Mouse (Mus musculus) liver, adult (tissue): ENCODE results near the gene Kdm2b.

ENCODE experiments used
- GATA4 ChIP-seq: IDR thresholded peaks from 2 replicates; pipeline ENCODE4 v1.6.1; 2014; ENCODE audit warnings: mild to moderate bottlenecking, low read length; ENCODE audit not compliant: insufficient replicate concordance

Kdm2b gene

DNA sequence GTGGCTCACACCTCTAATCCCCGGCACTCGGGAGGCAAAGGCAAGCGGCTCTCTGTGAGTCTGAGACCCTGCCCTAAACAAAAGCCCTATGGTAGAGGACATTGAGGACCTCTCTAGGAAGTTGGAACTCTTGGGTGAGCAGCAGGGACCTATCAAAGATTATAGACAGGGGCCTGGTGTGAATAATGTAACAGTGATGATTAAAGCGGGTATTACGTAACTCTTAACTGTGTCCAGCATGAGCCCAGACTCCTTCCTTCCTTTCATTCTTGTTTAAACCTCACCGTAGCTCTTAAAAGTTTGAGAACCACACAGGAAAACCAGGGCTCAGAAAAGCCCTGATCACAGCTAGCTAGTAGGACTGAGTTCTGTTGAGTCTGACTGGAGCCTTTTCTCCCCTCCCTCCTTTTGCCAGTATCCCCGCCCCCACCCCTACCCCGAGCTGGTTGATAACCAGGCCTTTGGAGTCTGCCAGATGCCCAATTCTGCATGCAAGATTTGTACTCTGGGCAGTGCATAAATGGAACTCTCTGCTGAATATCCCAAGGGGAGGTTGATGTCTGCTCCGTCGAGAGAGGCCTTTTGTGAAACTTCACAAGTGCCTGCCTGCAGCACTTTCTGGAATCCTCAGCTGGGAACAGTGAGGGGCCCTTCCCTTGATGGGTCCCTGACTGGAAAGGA is 29.9 kb upstream of the Kdm2b start:
- TF ChIP-seq GATA4, result no peak

DNA sequence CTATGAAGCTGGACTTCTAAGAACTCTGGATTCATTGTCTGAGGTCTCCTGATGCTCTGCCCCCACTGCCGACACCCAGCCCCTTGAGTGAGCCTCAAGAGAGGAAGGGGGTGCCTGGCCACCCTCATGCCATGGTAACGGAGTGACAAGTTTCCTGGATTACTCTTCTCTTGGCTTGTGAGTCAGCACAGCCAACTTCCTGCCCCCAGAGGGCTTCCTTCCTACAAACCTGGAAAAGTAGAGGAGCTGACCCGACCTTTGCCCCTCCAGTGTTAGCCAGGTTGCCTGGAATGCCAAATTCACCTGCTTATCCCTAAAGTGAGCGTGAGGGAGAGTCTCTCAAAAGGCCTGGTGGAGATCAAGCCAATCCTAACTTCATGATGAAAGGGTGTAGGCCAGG is 27.9 kb upstream of the Kdm2b start:
- TF ChIP-seq GATA4, result no peak

DNA sequence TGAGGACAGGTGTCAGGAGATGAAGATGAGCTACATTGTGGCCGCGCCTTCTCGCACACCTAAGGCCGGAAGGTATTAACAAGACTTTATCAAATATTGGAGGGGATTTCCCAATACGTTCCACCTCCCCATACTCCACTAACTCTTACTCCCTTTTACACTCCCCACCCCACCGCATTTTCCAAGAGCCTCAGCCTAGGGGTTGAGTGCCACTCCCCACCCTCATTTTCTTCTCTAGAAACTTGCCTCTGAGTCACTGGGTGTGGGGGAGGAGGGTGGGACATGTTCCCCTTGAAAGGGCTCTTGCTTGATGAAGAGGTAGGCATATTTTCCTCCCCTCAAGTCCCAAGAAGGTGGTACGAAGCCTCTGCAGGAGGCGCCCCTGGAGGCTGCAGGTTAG is 26.3 kb upstream of the Kdm2b start:
- no peak for TF ChIP-seq GATA4

DNA sequence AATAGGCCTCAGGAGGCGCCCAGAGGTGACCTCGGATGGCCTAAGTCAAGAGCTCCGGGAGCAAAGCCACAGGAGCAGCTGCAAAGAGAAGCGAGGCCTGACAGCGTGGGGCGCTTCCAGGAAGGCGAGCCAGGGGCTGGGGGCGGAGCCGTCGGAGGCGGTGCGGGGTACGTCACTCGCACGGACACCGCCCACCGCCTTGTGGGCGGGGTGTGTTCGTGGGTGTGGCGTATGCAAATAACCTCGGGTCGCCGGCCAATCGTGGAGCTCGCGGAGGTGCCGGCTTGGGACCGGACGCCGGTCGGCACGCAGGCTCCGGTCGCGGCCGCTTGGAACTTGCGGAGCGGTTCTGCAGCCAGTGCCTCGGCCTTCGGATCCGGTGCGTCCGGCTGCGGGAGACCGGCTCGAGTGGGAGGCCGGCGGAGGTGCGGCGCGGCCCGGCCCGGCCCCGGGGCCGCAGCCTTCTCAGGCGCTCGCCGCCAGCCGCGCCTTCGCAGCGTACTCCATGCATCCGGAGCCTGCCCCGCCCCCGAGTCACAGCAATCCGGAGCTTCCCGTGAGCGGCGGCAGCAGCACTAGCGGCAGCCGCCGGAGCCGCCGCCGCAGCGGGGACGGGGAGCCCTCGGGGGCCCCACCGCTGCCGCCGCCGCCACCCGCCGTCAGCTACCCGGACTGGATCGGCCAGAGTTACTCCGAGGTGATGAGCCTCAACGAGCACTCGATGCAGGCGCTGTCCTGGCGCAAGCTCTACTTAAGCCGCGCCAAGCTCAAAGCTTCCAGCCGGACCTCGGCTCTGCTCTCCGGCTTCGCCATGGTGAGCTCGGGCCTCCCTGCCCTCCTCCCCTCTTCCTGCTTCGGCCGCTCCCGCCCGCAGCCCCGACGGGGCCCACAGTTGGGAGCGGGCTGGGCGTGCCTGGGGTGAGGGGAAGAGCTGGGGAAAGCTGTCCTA is 25.4 kb upstream of the Kdm2b start, which contains the start of gene Orai1:
Orai1 (plus strand) TSS at position 322 of the 949 bp plus-strand sequence.
- no peak for TF ChIP-seq GATA4

DNA sequence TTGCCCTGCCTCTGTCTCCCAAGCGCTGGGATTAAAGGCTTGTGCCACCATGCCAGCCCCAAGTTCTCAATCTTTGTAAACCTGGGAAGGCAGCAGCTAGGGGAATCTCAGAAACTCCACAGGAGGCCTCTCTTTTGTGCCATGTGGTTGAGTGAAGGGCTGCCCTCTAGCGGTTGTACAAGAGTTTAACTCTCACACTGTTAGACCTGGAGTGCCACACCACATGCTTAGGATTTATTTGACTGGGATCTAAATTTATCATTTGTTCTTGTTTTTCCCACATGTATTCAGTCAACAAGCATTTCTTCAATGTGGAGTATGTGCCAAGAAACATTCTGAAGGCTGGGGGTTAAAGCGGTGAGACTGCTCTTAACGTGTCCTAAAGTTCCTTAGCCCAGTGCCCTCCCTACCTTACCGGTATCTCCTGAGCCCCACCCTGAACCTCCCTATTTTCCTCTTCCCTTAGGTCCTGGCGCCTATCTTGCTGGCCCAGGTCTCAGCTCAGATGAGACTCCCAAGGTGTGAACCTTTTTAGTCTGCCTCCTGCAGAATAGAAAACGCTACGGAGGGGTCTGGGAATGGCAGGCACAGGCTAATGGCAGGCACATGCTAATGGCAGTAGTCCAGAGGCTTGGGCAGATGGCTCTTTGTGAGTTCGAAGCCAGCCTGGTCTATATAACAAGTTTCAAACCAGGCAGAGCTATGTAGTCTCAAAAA is 24.1 kb upstream of the Kdm2b start:
- no peak for TF ChIP-seq GATA4

DNA sequence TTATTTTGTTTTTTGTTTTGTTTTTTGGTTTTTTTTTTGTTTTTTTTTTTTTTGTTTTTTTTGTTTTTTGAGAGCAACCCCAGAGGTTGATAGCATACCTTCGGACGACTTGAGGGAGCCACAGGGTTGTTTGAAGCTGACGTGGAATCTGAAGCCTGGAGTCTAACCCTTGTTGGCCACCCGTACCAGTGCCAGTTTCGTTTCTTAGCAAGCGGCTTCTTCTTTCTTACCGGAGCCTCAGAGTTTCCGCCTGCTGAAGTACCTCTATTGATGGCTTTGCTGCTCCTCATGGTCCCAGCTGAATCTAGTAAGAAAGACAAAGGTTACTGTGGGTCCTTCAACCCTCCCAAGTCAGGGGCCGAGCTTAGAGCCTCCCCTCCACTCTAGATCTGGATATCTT is 22.1 kb upstream of the Kdm2b start:
- no peak for TF ChIP-seq GATA4

DNA sequence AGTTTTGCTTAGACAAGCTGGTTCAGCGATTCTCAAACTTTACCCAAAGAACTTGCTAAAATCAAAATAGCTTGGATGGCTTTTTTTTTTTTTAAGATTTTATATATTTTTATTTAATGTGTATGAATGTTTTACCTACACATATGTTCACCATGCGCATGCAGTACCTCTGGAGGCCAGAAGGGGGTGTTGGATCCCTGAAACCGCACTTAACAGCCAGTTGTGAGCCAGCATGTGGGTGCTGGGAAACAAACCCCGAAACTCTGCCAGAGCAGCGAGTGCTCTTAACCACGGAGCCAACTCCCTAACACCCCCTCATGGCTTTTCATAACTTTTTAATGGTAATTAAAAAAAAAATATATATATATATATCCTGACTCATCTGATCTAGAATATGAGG is 21.2 kb upstream of the Kdm2b start:
- TF ChIP-seq GATA4, result no peak

DNA sequence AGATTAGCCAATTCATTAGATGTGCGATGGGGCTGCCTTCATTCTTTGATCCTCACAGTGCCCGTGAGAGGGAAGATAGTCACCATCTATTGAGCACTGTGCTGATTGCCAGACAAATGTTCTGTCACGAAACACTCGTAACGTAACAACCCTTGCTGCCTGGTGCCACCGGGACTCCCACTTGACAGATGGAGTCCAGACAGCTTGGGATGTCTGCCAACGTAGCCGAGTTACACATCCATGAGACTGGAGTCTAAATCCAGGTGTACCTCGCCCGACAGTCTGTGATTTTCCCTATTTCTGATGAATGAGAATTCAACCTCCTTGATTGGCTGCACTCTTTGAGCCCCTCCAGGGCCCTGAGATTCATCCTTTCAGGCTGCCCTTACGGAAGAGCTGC is 20.2 kb upstream of the Kdm2b start:
- no peak for TF ChIP-seq GATA4

DNA sequence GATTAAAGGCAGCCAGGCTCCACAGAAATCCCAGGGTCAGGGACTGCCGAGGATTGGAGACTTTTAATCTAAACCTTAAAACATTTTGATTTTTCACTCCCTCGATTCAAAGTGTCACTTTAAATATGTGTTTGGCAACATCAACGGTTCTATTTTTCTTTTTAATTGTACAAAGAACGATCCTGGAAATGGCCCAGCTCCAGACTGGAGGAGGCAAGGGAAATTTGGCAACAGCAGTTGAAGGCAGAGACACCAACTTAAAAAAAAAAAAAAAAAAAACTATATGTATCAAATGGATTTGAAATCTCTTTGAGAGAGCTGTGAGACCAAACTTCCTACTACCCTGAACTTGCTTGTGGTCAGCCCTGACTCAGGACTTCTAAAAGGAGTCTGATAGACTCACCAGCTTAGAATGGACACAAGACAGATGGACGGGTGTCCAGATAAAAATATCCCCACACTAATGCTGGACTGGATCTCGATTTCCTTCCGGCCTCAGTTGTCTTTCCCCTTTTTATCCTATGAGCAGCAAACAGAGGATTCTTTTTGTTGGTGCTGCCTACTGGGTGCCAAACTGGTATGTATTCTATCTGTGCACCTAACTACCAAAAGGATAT is 19.4 kb upstream of the Kdm2b start:
- TF ChIP-seq GATA4, result no peak

DNA sequence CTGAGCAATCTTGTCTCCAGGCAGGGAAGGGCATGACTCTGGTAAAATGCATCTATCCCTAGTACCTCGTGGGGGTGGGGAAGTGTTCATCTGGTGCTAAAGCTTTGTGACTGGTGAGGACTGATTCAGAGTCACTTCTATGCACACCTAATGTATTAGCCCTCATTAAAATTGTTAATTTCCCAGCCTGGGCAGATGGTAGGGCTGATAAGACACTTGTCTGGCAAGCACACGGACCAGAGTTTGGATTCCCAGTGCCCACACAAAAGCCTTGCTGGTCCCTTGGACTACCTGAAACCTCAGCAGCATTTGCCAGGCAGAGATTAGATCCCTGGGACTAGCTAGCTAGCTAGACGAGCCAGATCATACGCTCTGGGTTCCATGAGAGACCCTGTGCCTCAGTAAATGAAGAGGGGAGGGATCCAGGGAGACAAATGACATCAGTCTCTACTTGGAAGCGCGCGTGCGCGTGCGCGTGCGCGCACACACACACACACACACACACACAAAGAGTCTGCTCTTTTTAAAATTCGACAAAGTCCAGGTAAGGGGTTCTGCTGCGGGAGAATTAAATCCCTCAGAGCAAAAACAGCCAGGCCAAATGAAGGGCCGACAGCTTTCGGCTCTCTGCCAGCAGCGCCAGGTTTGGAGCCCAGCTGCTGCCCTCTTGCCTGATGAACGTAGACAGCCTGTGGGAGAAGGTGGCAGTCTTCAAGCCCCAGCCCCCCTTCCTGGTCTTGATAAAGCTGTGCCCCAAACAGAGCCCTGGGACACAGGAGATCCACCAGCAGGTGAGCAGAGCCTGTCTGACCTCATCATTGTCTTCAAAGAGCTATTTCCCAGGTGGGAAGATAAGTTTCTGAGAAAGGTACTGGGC is 16.3 kb upstream of the Kdm2b start:
- TF ChIP-seq GATA4, result no peak

DNA sequence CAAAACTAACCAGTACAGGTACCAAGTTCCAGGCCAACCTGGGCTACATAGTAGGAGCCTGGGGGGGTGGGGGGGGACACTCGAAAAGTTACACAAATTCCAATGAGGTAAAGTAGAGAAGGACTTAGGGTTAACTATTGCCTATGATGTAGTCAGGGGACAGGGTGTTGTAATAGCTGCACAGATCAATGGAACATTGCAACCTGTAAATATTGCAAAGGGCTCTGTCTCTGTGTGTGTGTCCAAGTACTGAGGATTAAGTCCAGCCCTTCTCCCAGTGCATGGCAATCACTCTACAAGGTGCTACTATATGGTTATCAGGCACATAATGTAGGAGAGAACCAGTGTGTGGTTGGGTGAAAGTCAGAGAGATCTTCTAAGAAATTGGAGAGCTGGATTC is 11.3 kb upstream of the Kdm2b start:
- no peak for TF ChIP-seq GATA4

DNA sequence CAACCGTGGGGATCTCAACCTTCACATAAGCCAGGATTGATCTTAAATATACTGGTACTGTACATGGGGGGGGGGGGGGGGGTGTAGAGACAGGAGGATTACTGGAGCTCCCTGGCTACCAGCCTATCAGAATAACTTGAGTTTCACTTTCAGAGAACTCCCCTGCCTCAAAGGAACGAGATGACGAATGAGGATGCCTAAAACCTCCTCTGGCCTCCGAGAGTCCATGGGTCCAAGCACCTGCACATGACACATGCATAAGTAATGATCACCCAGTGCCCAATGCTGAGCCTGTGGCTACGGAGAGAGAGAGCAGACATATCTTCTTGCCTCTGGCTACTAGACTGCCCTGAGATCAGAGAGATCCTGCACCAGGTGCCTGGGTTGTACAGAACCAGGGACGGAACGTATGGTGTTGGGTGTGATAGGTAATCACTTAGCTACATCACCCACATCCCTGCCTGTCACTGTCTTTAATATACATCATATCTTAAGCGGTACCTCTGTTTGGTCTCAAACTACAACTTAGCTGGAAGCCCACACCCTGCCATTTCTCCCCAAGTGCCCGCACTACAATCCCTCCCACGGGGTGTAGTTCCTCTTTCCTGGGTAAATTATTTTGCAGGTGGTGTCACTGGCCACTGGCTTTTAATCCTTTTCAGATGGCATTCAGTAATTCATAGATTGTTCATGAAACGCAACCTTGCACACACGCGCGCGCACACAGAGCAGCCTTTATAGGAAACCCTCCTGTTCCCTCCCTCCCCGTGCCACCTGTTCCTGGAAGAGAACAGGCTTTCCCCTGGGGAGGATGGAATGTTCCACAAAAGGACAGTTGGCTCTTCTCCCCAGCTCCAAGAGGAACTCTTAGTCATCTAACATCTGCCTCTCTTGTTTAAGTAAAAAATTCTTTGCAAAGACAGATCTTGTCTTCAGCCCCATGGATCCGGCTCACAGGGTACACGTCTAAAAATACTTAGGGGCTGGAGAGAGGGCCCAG is 7.9 kb upstream of the Kdm2b start:
- no peak for TF ChIP-seq GATA4

DNA sequence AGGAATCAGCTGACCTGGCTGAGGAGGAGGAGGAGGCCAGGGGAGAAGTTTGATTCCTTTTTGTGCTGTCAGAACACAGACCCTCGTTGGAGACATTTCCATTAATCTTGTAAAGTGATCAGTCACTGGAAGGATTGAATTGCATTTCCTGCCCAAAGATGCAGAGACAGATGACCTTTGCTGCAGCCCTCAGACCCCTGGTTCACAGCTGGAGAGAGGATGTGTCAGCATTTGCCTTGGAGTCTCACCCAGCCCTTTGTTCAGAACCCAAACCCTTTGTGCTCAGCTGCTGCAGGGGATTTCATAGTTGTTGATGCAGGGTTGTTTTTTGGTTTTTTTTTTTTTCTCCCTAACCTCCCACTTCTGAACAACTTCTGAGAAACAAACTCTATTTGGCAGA is 5.3 kb upstream of the Kdm2b start:
- no peak for TF ChIP-seq GATA4
